Mouse (Mus musculus) kidney, adult 9 months (tissue): Measurements from ENCODE around the gene Klhl2.

Experiments used
- DNase-seq: peaks from one replicate; pipeline ENCODE4 v3.0.0; 2022

The Klhl2 gene

GRCm38 (mm10) chr8:64690845-64691244, 159.0 kb downstream of the Klhl2 start:
- DNase-seq = no peak

GRCm38 (mm10) chr8:64690306-64690705, 159.5 kb downstream of the Klhl2 start:
- no peak for DNase-seq
